Mouse (Mus musculus) adrenal gland, postnatal 4 days (tissue): ENCODE data around the gene Tap2. TPM values are rescaled to one million over a fixed set of nuclear protein-coding genes. Genes with fewer than 3 reads are reported as not detected.
A peak's percentile ranks its signal among the peaks of the same experiment; 100 is the strongest.
"Not testable (repeated sequence)": the region's sequence is repeated elsewhere in the genome, so short reads cannot be mapped to it uniquely, and the experiment has no call there.

Experiments
- DNase-seq, 2 experiments: peaks; one replicate each; pipeline ENCODE4 v3.0.0; 2021 to 2022; ENCODE audit warnings: low spot score in 2 of 2, mixed read lengths in 2 of 2
- total RNA-seq, 2 experiments: library from RNA; stranded (reverse); gene quantifications; 2 replicates each; pipeline ENCODE4 v1.2.3; 2021

Tap2 gene
- total RNA-seq, 2 experiments from 2014 or later: 32.9 to 33.2 TPM

DNA sequence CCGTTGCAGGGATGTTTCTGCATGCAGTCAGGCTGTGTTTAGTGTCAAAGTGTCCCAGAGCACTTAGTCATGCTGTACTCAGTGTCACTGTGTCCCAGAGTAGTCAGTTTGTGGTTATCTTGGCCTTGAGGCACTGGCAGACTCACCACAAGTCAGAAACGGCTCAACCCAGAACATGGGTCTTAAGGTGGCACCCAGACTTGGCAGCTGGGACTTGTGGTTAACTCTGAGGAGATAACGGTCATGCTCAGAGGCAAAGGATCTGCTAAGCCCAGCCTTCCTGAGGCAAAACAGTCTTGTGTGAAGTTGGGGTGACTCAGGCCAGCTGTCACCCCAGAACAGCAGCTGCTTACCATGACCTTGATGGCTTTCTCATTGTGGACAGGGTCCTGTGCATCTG, 7.3 kb downstream of the Tap2 start:
- no peak for DNase-seq

DNA sequence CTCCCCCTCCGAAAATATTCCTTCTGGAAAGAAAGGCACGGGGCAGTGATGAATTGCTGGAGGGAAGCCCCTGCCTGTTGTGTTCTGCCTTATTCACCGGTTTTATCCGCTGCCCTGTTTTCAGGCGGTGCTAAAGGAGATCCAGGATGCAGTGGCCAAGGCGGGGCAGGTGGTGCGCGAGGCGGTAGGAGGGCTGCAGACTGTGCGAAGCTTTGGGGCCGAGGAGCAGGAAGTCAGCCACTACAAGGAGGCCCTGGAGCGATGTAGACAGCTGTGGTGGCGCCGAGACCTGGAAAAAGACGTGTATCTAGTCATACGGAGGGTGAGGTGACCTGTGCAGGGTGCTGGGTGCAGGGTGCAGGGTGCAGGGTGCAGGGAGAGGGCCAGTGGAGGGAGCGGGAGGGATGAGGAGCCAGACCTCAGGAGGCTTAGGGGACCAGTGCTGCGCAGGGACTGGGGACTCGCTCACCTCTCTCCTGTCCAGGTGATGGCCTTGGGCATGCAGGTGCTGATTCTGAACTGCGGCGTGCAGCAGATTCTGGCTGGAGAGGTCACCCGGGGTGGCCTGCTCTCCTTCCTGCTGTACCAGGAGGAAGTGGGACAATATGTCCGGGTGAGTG, 8.5 kb downstream of the Tap2 start:
- DNase-seq: no peak

DNA sequence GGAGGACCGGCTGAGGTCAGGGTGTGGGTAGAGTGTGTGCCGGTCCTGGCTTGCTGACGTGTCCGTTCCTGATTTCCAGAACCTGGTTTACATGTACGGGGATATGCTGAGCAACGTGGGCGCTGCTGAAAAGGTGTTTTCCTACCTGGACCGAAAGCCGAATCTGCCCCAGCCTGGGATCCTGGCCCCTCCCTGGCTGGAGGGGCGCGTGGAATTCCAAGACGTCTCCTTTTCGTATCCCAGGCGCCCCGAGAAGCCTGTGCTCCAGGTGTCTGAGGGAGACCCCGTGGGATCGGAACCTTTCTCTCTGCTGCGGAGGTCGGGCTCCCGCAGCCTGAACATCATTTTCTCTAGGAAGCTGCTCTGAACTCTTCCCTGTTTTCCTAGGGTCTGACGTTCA, 10.6 kb downstream of the Tap2 start:
- no peak for DNase-seq

DNA sequence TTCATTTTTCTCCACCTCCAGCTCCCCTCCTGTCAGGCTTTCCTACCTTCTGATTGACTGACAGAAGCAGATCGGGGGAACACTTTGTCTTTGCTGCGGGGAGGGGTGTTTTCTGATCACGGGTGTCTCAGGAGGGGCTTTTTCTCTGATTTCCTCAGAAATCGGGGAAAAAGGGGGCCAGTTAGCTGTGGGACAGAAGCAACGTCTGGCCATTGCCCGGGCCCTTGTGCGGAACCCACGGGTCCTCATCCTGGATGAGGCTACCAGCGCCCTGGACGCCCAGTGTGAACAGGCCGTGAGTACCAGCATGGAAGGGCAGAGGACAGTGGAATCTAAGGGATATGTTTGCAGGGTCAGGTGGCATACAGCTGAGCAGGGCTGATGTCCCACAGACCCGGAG, 11.8 kb downstream of the Tap2 start:
- DNase-seq: no peak

DNA sequence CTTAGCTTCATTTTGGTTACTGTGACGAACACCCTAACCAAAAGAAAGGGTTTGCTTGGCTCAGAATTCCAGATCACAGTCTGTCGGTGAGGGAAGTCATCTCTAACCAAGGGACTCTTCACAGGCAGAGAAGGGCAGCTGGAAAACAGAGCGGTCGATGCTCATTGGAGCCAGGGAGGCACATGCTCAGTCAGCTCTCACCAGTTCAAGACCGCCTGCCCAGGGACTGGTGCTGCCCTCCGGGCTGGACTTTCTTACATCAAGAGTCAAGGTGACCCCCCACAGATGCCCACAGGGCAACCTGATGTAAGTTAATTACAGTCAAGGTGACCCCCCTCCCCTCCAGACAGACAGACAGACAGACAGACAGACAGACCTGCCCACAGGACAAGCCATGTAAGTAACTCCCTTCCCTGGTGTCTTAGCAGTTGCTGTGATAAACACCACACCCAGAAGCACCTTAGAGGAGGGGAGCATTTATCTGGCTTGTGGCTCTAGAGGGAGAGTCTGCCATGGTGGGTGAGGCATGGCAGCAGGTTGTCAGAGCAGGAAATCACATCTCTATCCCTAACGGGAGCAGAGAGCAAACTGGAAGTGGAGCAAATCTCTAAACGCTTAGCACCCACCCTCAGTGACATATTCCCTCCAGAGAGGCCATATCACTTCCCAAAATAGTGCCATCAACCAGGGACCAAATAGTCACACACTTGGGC, 14.0 kb downstream of the Tap2 start:
- no peak for DNase-seq

DNA sequence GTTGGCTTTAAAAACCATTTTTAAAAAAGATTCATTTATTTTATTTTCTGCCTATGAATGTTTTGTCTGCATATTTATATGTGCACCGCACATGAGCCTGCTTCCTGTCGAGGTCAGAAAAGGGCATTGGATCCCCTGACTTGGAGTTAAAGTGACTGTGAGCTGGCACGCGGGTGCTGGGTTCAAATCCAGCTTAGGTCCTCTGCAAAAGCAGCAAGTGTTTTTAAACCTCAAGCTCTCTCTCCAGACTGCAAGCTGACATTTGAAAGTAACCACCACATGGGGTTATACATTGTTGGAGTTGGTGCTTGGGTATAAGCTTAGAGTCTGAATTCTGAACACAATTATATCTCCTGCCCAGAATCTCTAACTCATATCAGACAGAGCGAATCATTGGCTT, 14.7 kb downstream of the Tap2 start:
- no peak for DNase-seq

DNA sequence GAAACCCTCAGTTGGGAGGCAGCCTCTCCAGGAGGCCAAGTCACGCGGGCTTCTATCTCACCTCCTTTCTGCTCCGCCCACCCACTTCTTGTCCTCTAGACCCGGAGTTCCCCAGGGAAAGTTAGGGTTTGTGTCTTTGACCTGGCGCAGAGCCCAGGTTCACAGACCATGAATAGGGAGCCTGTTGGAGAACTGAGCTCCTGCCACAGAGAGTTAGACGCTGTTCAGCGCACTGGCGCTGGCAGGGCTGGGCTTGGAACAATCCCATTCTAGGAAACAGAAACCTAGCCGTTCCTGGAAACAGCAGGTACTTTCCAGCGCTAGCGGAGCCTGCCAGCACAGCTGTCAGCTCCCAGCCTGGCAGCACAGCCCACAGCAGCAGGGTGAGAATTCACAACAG, 15.3 kb downstream of the Tap2 start:
- no peak for DNase-seq

DNA sequence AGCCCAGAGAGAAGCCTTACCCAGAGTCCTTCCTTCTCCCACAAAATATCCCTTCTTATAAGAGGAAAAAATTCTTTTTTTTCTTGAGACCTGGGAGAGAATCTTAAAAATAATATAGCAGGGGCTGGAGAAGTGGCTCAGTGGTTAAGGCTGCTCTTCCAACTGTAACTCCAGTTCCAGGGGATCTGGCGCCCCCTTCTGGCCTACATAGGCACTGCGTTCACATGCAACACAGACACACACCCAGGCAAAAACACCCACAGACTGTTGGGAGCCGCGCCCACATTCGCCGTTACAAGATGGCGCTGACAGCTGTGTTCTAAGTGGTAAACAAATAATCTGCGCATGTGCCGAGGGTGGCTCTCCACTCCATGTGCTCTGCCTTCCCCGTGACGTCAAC, 15.8 kb downstream of the Tap2 start:
- not testable (repeated sequence) for DNase-seq

DNA sequence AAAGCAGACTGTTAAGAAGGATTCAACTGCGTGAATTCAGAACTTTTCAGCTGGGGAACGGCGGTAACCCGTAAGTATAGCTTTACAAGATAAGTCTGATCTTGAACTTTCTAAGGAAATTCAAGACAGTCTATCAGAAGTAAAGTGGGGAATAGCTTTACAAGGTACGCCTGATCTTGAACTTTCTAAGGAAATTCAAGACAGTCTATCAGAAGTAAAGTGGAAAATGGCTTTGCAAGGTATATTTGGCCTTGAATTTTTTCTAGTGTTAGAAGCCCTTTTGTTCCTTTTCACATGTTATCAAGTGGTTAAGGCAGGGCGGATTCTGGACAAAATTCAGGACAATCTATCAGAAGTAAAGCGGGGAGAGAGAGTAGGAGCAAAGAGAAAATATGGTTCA, 16.5 kb downstream of the Tap2 start:
- not testable (repeated sequence) for DNase-seq

DNA sequence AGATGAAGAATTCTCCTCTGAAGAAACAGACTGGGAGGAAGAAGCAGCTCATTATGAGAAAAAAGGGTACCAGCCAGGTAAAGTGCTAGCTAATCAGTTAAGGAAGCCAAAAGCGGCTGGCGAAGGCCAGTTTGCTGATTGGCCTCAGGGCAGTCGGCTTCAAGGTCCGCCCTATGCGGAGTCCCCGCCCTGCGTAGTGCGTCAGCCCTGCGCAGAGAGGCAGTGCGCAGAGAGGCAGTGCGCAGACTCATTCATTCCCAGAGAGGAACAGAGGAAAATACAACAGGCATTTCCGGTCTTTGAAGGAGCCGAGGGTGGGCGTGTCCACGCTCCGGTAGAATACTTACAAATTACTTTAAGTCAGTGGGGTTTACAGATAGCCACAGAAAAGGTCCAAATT, 17.1 kb downstream of the Tap2 start:
- DNase-seq: not testable (repeated sequence)

DNA sequence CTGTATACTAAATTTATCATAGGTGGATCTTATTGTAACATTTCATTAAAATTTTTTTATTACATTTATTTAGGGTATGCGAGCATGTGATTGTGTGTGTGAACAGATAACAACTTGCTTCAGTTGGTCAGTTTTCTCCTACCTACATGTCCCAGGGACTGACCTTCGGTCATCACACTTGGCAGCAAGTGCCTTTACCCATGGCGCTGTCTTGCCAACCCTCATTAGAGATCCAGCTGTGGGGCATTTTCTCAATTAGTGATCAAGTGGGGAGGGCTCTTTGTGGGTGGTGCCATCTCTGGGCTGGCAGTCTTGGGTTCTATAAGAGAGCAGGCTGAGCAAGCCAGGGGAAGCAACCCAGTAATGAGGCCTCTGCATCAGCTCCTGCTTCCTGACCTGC, 21.5 kb downstream of the Tap2 start:
- no peak for DNase-seq

DNA sequence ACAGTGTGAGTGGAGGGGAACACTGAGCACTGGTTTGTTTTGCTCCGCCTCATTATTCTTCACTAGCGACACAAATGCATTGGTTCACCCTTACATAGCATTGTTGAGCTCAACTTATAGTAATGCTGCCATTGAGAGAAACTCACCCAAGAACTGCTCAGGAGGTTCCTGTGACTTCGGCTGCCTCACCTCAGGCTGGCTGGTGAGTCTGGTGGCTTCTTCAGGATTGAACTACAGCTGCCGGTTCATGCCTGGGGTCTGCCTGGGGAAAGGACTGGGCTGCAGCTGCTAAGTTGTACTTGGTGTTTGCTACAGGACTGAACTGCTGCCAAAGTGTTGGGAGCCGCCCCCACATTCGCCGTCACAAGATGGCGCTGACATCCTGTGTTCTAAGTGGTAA, 22.1 kb downstream of the Tap2 start:
- DNase-seq: no peak

DNA sequence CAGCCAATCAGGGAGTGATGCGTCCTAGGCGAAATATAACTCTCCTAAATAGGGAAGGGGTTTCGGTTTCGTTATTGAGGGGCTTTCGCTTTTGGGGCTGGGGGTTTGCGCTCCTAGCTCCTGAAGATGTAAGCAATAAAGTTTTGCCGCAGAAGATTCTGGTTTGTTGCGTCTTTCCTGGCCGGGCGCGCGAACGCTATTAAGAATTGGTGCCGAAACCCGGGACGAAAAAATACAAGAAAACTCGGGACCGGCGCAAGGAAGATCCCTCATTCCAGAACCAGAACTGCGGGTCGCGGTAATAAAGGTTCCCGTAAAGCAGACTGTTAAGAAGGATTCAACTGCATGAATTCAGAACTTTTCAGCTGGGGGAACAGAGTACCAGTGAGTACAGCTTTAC, 22.6 kb downstream of the Tap2 start:
- DNase-seq: not testable (repeated sequence)

DNA sequence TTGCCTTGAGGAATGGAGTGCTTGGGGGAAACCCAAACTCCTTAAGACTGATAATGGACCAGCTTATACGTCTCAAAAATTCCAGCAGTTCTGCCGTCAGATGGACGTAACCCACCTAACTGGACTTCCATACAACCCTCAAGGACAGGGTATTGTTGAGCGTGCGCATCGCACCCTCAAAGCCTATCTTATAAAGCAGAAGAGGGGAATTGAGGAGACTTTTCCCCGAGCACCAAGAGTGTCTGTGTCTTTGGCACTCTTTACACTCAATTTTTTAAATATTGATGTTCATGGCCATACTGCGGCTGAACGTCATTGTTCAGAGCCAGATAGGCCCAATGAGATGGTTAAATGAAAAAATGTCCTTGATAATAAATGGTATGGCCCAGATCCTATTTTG, 27.6 kb downstream of the Tap2 start:
- not testable (repeated sequence) for DNase-seq

DNA sequence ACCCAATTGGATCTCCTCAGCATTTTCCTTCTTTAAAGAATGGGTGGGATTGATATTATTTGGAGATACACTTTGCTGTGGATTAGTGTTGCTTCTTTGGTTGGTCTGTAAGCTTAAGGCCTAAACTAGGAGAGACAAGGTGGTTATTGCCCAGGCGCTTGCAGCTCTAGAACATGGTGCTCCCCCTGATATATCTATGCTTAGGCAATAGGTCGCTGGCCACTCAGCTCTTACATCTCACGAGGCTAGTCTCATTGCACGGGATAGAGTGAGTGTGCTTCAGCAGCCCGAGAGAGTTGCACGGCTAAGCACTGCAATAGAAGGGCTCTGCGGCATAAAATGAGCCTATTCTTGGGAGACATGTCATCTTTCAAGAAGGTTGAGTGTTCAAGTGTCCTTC, 28.7 kb downstream of the Tap2 start:
- not testable (repeated sequence) for DNase-seq

DNA sequence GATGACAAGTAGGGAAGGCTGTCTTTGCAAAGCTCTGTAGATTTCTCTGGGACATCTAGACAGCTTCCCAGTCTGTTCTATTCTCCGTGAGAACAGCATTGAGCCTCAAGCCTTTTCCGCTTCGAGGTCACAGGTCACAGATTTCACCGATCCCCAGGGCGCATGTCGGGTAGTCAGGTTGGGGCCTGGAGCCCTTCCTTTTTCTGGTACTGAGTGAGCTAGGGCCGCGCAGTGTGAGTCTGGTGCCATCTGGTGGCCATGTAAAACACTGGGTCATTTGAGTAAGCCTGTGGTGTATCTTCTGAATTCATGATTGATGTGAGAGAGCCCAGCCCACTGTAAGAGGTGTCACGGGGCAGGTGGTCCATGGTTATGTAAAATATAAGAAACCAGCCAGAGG, 31.6 kb downstream of the Tap2 start:
- peak in 1 of 2 experiments; percentile 47 for DNase-seq

DNA sequence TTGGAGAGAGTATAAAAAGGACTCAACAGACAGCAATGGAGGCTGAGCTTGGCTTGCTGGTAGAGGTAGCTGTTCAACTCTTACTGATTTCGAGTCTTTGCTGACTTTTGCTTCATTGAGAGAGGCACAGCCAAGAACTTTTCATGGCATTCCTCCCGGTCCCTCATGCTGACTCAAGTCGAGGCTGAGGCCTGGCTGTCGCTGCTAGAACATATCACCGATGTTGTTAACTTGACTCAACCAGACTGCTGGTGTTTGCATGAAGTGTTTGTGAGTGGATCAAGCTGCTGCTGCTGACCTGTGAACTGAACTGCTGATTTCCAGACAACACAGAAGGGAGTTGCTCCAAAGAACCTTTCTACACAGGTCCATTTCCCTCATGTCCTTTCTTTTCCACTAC, 33.4 kb downstream of the Tap2 start:
- no peak for DNase-seq

DNA sequence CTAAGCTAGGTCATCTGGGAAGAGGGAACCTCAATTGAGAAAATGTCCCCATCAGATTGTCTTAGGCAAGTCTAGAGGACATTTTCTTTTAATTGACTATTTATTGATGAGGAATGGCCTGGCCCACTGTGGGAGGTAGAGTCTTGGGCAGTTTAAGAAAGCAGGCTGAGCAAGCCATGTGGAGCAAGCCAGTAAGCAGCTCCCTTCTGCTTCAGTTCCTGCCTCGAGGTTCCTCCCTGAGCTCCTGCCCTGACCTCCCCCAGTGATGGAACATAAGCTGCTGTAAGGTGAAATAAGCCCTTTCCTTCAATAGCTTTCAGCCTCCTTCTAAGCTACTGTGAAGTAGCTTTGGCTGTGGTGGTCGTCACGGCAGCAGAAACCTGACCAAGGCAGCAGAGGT, 34.4 kb downstream of the Tap2 start:
- no peak for DNase-seq

DNA sequence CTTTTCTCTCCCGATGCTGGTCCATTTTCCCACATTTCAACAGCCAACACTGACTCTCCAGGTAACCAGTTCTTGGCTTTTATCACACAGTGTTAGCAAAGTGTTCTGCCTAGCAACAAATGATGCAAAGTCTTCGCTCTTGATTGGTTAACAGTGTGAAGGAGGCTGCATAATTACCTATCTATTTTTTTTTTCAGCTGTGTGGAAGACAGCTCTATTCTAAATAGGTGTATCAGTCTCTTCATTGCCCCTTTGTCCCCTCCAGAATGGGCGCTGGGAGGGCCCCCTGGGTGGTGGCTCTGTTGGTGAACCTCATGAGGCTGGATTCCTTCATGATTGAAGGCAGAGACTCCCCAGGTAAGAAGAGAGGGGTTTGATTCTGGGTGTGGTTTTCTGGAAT, 35.4 kb downstream of the Tap2 start, which contains the start of gene H2-Ob:
TSS of gene H2-Ob (plus strand) at position 198 of the 400 bp plus-strand sequence.
- no peak for DNase-seq

DNA sequence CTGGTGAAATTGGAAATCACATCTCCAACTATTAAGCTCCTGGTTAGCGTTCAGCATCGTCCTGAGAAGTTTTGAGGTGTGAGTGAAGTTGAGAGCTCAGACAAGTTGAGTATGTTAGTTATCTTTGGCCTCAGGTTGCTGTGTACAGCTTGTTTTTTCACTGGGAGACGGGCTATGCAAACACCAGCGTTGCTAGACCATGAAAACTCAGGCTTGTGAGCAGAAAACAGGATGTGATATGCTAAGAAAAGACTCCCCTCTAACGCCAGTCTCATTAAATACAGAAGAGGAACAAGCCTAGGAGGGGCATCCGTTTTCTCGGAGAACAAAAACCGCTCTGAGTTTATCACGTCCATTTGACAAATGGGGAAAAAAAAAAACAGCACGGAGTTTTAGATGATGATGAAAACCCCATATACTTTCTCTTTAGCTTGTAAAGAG, 36.3 kb downstream of the Tap2 start:
- no peak for DNase-seq

DNA sequence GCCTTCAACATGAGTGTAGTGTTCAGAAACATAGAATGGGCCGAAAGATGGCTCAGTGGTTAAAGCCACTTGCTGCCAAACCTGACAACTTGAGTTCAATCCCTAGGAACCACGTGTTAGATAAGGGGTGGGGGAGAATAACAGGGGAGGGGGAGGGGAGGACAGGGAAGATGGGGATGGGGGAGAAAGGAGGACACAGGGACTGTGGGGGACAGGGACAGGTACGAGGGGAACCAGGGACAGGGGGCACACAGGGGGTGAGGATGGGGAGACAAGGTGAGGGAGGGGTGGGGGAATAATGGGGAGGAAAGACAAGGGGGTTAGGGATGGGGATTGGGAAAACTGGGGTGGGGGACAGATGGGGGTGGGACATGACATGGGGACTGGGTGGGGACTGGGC, 37.0 kb downstream of the Tap2 start:
- DNase-seq: no peak

DNA sequence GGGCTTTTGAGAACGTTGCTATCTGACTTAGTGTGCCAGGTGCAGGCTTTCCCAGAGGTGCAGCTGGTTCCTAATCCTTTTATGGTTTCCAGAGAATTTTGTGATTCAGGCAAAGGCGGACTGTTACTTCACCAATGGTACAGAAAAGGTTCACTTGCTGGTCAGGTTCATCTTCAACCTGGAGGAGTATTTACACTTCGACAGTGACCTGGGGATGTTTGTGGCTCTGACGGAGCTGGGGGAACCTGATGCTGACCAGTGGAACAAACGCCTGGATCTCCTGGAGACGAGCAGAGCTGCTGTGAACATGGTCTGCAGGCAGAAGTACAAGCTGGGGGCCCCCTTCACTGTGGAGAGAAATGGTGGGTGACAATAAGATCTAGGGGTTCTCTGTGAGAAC, 37.6 kb downstream of the Tap2 start:
- no peak for DNase-seq

DNA sequence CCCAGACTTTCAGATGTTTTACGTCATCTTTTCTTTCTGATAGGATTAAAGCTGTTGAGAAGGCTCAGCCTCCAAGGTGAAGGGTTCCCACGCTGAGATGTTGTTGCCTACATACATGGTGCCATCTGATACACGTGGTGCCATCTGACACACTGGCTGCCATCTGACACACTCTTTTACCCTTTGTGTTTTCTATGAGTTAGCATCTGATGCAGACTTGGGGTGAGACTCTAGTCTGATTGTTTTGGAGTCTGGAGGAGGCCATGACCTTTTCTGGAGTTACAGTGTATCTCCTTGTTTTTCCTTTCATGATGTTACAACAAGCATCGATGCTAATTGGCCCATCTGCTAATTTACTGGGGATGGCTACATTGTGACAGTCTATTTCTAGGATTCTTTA, 41.3 kb downstream of the Tap2 start:
- DNase-seq: no peak
